Mouse (Mus musculus) adrenal gland, postnatal 10 days (tissue): ENCODE results near the gene Patz1. TPM values are rescaled to one million over a fixed set of nuclear protein-coding genes. Genes with fewer than 3 reads are reported as not detected.

Experiments
- DNase-seq: peaks from one replicate; pipeline ENCODE4 v3.0.0; 2021; ENCODE audit warnings: mixed read lengths
- long read RNA-seq, 2 experiments: library from polyadenylated mRNA; stranded (forward); transcript quantifications; one replicate each; pipeline ENCODE4 v2.0.0; 2021
- total RNA-seq, 2 experiments: library from RNA; stranded (reverse); gene quantifications; 2 replicates each; pipeline ENCODE4 v1.2.3; 2021

The Patz1 gene
- 10 to 100 TPM; 31.2 to 38.5 TPM for total RNA-seq
- long read RNA-seq, experiment 1, transcript Patz1-203 (3 exons, 2,930 nt), result major isoform, 7 of 16 reads
- long read RNA-seq, experiment 1, partial matches to known transcripts, result 0 of 16 reads
- long read RNA-seq, experiment 1, other reads (novel, unspliced or antisense), result 4 of 16 reads
- long read RNA-seq, experiment 2, partial matches to known transcripts, result 0 of 3 reads
- long read RNA-seq, experiment 2, other reads (novel, unspliced or antisense), result 0 of 3 reads

DNA sequence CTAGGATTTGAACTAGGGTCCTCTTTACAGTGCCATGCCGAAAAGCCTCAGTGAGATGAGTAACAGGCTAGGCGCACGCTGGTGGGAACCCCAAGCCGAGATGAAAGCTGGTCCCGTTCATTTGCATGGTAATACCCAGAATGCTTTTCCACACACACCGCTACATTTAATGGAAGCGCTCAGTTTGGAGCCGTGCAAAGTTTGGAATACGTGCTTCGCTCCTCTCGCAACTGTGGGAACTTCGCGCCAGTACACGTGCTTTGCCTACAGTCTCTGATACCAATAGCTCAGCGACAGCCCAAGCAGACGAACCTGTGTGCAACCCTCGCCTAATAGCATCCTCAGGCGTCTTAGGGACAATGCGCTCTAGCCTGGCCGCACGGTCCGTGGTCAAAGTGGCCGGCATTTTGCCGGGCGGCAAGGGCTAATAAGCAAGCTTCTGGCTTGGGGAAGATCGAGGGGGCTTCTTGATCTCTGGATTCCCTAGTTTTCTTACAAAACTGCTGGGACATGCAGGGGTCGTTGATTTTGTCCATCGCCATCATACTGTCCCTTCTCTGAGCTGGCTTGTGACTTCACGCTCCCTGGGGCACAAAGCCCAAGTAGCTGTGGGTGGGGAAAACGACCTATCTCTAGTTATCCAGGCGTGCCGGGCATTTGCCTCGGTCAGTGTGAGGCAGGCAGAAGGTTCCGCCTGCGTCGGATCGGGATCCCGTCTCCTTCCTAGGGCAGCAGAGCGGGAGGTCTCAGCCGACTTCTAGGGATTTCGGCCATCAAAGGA lies at the start of gene Patz1:
TSS of gene Patz1 (plus strand) at position 354 of the 781 bp plus-strand sequence.
- DNase-seq, result peak; percentile 73

DNA sequence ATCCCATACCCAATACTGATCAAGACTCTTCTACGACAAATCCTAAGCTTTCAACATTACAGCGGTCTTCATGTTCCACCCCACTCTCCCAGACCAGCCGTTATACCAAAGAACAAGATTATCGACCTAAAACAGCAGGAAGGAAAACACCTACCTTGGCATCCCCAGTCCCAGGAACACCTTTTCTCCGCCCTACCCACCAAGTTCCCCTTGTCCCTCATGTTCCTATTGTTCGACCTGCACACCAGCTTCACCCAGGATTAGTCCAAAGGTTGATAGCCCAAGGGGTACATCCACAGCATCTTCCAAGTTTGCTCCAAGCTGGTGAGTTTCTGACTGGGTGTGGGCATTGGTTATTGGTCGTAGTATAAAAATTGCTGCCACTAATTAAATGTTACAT lies 46.3 kb upstream of the Patz1 start:
- DNase-seq, result no peak

DNA sequence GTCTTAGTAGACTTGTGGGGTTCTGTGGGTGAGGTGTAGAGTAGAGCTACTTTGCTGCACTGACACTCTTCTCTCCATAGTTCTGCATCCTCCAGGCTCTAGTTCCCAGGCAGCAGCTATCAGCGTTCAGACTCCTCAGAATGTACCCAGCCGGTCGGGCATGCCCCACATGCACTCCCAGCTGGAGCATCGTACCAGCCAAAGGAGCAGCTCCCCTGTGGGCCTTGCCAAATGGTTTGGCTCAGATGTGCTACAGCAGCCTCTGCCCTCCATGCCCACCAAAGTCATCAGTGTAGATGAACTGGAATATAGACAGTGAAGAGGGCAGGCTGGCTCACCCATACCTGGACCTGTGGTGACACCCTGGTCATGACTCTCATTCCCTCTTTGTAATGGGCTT lies 44.9 kb upstream of the Patz1 start:
- no peak for DNase-seq

DNA sequence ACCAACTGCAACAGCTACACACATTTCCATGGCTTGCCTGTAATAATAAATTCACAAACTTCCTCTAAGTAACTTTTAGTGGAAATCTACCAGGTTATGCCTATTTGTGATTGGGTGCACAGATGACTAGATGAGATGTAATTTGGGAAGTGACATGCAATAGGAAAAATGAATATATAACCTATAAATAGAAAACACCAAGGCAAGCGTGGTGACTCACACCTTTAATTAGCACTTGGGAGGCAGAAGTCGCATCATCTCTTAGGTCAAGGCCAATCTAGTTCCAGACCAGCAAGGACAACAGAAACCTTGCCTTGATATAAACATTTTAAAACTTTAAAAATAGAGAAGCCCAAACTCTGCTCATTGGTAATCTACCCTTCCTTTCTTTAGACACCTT lies 41.3 kb upstream of the Patz1 start:
- no peak for DNase-seq

DNA sequence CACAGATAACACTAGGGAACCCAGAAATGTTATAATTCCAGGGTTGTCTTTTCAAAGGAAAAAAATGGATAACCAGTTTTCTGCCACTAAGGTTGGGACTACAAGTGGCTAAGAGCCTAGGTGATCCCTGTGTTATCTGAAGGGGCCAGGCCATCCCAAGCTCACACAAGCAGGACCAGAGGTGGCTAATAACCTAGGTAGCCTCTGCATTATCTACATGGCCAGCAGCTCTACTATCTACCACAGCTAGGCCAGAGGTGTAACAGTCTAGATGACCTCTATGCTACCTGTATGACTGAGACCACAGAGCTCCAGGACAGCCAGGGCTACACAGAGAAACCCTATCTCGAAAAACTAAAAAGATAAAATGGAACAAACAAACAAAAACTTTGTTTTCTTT lies 29.1 kb upstream of the Patz1 start:
- DNase-seq, result no peak

DNA sequence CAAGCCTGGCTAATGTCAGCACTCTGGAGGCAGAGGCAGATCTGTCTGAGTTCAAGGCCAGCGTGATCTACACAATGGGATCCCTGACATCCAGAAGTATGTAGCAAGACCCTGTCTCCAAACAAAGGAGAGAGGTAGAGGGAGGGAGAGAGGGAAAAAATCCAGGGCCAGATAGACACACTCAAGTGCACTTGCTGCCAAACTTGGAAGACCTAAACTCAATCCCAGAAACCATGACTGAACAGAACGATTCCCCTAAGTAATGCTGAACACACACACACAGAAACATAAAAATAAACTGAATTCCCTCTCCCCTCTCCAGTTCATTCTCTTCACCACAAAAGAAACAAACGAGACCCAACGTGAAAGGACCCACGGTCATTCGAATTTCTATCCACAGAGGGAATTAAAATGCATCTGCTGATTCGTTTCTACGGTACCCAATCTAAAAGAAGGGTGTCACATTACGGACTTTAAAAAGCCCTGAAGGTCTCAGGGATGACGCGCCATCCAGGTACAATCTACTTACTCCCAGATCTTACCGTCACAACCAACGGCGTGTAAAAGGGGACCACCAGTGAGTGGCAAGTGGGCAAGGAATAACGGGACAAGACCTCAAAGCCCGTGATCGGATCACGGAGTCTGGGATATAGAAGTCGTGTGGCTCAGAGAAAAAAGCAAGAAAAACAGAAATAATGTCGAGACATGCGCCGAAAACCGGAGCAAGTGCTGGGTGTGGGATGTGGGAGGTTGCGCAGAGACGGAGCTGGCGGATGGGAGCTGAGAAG lies 23.2 kb upstream of the Patz1 start:
- DNase-seq, result peak; percentile 38

DNA sequence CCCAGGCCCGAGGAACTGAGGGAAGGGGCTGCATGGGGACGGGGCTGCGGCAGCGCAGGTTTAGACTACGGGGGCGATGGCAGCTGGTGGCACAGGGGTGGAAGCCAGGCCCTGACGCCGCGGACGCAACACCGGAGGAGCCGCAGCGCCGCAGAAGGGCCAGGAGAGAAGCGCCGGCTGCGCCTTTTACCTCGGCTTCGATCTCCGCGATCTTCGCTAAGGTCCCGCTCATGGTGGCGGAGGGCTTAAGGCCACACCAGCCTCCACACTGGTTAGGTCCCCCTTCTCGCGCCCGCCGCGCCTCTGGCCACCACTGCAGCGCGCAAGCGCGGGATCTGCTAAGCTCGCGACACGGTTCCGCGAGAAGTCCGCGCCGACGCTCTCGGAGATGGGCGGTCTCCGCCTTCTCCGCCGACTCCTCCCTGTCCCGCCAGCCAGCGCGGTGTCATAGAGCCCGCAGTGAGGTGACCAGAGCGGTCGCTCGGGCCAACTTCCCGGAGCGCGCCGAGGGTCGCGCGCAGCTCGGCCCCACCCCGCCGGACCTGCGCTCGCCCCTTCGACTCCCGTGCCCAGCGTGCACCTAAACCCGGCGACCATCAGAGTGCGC lies 22.5 kb upstream of the Patz1 start, which contains the start of gene Drg1:
TSS of gene Drg1 (minus strand) at position 337 of the 607 bp plus-strand sequence.
- DNase-seq, result peak; percentile 97

DNA sequence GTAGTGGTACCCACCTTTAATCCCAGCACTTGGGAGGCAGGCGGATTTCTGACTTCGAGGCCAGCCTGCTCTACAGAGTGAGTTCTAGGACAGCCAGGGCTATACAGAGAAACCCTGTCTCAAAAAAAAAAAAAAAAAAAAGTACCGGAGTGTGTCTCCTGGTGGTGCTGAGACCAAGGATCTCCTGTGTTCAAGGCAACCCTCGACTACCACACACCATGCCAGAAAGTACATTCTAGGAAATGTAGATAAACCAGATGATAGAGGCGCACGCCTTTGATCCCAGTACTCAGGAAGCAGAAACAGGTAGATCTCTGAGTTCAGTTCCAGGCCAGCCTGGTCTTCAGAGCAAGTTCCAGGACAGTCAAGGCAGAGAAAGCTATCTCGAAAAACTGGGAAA lies 21.5 kb upstream of the Patz1 start:
- no peak for DNase-seq

DNA sequence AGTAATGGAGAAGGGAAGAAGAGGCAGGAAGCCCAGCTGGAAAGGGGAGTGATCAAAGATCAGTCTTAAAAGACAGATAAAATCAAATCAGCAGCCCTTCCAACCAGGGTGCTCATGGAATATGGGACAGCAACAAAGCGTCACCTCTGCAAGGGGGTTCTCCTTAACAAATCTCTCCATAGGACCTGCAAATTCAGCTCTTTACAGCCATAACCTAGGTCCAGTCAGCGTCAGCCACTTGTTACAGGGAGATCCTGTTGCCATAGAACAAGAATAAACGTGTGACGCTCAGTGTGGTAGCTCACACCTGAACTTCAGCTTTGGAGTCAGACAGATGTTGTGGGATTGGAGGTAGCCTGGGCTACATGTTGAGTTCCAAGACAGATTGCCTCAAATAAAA lies 19.4 kb upstream of the Patz1 start:
- DNase-seq, result no peak

DNA sequence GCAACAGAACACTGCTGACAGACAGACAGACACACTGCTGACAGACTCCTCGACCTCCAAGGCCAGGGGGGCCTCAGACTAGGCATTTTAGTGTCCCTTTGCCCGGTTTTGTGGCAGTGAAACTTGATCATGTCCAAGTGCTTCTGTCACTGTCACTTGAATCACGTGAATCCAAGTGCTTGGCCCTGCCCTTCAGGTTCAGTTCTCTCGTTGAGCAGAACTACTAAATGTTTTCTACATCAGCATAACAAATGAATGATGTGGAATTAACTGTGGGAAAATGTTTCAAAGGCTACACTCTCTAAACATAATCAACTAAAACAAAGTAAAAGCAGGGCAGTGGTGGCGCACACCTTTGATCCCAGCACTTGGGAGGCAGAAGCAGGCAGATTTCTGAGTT lies 10.3 kb upstream of the Patz1 start:
- DNase-seq, result no peak

DNA sequence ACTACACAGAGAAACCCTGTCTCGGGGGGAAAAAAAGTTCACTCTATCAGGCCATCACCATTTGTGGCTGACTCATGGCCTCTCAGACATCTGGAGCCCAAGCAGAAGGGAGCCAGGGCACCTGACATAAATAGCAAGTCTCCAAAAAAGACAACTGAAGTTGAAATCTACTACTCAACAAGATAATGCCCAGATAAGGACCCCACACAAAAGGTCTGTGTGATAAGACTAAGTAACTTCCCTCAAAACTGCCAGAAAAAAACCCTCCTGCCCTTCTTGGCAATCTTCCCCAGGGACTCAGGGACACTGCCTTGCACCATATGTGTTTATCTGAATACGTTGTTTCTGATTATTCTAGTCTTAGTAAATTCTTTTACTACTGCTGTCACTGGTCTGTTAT lies 8.9 kb upstream of the Patz1 start:
- no peak for DNase-seq

DNA sequence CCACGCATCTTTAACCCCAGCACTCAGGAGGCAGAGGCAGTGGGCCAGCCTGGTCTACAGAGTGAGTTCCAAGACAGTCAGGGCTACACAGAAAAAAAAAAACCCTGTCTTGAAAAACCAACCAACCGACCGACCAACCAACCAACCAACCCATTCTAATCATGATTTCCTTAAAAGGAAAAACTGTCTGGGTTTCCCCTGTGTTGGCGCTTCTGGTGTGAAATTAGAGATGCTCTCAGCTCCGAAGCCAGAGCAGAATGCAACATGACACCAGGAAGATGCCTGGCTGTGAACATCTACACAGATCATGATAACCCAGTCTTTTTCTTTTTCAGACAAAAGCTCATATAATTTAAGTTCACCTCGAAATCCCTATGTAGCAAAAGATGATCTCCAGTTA lies 5.8 kb upstream of the Patz1 start:
- no peak for DNase-seq

DNA sequence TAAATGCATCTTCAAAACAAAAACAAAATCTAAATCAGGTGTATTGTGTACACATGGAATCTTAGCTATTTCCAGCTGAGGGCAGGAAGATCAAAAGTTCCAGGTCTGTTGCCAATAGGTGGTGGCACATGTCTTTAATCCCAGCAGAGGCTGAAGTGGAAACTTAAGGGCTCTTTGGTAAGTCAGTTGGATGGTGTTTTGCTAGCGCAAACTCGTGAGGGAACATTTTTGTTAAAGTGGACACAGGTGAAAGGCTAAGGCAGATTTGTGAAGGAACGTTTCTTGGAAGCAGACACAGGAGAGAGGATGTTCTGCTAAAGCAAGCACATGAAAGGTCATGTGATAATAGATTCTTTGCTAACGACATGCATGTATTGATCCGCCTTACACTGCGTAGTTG lies 5.0 kb upstream of the Patz1 start:
- DNase-seq, result no peak

DNA sequence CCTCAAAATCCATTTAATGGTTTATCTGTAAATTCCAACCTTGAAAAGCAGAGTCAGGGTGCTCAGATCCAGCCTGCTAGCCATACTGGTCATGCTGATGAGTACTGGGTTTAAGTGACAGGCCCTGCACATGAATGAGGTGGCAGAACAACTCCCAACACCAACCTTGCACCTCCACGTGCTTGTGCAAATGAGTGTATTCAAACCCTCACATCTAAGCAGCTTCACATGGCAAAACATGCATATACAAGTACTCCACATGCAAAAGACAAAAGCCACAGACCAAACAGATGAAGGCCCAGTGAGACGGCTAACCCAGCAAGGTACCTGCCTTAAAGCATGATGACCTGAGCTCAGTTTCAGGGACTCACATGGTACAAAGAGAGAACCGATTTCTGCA lies 2.7 kb upstream of the Patz1 start:
- DNase-seq, result no peak

DNA sequence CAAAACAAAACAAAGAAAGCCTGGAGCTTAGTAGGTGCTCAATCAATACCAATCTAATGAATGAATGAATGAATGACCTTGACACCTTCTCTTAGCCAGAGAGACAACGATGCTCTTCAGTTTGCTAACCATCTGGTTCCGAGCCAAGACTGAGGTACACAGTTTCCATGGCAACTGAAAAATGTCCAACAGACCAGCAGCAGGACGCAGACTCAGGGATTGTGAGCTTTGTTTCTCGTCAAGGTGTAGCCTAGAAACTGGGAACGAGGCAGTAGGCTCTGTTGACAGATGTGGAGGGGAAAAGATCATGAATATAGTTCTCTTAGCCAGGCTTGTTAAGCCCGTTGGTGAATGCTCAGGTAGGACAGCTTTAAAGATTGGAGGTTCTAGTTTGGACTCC lies 1.5 kb upstream of the Patz1 start:
- DNase-seq, result no peak

DNA sequence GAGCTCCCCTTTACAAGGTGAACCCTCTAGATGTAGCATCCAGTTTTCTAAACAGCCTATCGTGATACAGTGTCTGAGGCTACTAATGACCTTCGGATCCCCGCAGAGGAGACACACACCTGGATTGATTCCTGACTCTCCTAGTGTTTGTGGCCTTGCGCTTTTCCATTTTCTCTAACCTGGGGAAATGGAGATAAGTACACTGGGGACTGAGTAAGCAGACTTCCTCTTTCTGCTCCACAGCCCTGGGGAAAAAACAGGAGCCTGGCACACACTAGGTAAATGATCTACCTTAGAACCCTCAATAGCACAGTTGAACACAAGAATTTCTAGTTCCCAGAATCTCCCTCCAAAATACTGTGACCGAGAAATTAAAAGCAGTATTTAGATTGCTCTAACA lies 753 bp upstream of the Patz1 start:
- no peak for DNase-seq

DNA sequence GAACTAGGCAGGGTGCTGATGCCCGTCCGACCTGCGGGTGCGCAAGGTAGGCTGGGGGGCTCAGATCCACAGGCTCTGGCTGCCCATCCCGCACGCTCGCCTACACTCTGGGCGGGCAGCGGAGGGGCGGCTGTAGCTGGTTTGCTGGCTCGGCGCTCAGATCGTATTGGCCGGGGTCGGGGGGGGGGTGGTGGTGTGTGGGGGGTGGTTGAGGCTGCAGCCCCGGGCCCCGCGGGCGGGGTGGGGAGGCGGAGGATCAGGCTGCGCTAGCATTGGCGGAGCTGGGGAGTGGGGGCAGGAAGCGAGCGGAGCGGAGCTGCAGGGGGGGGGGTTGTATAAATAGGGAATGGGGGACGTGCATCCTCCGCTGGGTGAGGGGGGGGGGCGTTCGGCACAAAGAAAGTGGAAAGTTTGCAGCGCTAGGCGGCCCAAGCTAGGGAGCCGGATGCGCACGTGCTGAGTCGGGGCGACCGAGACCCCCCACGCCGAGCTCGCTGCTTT lies 678 bp downstream of the Patz1 start:
- peak; percentile 86 for DNase-seq

DNA sequence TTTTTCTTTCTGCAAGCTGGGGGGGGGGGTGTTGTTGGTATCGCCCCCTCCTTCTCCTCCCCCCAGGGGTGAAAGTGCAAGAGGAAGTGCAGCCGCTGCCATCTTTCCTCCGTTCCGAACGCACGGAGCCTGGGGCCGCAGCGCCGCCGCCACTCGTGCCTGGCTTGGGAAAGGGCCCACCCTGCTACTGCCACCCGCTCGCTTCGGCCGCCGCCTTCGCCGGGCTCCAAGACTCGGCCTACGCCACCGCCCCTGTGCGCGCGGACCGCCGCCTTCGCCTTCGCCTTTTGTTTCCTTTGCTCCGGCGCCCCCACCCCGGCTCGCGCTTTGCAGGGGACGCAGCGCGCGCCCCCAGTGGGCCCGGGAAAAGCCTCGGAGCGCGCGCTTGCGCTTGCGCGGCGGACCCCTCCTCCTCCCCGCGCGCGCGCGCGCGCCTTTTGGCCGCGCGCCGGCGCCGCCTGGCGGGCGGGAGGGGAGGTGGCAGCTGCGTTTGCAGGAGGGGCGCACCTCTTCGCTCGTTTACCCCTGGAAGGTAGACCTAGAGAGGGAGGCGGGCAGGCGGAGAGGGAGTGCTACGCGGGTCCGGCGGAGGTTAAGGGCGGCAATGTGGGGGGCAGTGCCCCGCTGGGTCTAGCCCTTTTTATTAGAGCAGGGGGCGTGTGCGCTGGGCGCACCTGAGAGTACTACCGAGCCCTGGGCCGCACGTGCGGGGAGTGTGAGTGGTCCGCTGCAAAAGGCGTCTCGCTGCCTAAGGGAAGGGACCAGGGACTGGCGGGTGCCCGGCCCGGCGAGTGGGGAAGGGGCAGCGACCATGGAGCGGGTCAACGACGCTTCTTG lies 1.3 kb downstream of the Patz1 start:
- peak; percentile 86 for DNase-seq

DNA sequence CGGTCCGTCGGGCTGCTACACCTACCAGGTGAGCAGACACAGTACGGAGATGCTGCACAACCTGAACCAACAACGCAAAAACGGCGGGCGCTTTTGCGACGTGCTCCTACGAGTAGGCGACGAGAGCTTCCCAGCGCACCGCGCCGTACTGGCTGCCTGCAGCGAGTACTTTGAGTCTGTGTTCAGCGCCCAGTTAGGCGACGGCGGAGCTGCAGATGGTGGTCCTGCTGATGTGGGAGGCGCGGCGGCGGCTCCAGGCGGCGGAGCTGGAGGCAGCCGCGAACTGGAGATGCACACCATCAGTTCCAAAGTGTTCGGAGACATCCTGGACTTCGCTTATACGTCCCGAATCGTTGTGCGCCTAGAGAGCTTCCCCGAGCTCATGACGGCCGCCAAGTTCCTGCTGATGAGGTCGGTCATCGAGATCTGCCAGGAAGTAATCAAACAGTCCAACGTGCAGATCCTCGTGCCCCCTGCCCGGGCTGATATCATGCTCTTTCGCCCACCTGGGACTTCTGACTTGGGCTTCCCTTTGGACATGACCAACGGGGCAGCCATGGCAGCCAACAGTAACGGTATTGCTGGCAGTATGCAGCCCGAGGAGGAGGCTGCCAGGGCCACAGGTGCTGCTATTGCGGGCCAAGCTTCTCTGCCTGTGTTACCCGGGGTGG lies 2.1 kb downstream of the Patz1 start:
- DNase-seq, result peak; percentile 62

DNA sequence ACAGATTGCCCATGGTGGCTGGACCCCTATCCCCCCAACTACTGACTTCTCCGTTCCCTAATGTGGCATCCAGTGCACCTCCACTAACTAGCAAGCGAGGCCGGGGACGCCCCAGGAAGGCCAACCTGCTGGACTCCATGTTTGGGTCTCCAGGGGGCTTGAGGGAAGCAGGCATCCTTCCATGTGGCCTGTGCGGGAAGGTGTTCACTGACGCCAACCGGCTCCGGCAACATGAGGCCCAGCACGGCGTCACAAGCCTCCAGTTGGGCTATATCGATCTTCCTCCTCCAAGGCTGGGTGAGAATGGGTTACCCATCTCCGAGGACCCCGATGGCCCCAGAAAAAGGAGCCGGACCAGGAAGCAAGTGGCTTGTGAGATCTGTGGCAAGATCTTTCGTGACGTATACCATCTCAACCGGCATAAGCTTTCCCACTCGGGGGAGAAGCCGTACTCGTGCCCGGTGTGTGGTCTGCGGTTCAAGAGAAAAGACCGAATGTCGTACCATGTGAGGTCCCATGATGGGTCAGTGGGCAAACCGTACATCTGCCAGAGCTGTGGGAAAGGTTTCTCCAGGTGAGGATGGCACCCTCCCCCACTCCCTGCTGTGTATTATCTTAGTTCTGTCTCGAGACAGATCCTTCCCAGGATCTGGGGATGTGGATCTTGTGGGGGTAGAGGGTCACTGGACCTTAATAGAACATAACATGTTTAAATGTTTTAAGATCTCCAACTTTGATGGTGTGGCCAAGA lies 2.8 kb downstream of the Patz1 start:
- no peak for DNase-seq
